Mouse (Mus musculus): ENCODE data around the gene Frrs1.
A peak's percentile ranks its signal among the peaks of the same experiment; 100 is the strongest.

Frrs1 gene

GRCm38 (mm10) chr3:116848099-116848498, 11.2 kb upstream of the Frrs1 start:
- no peak for DNase-seq (ENCODE audit: low spot score)

- no peak for DNase-seq (ENCODE audit: low spot score)
Measured at GRCm38 (mm10) chr3:116848936-116849335, 10.3 kb upstream of the Frrs1 start.

- no peak for DNase-seq (ENCODE audit: low spot score)
Measured at GRCm38 (mm10) chr3:116850376-116850775, 8.9 kb upstream of the Frrs1 start.

- no peak for DNase-seq (ENCODE audit: low spot score)
Measured at GRCm38 (mm10) chr3:116852421-116852820, 6.8 kb upstream of the Frrs1 start.

GRCm38 (mm10) chr3:116857611-116858010, 1.7 kb upstream of the Frrs1 start:
- DNase-seq (ENCODE audit: low spot score): no peak

GRCm38 (mm10) chr3:116859752-116860151, 488 bp downstream of the Frrs1 start:
- DNase-seq (ENCODE audit: low spot score): no peak

GRCm38 (mm10) chr3:116860333-116861222, 1.3 kb downstream of the Frrs1 start:
- DNase-seq (ENCODE audit: low spot score): no peak

- no peak for DNase-seq (ENCODE audit: low spot score)
Measured at GRCm38 (mm10) chr3:116861223-116861539, 1.9 kb downstream of the Frrs1 start.

GRCm38 (mm10) chr3:116861540-116862067, 2.3 kb downstream of the Frrs1 start:
- DNase-seq (ENCODE audit: low spot score): peak; percentile 55

GRCm38 (mm10) chr3:116862621-116863020, 3.4 kb downstream of the Frrs1 start:
- DNase-seq (ENCODE audit: low spot score): no peak

GRCm38 (mm10) chr3:116864421-116864820, 5.2 kb downstream of the Frrs1 start:
- no peak for DNase-seq (ENCODE audit: low spot score)

- DNase-seq (ENCODE audit: low spot score): no peak
Measured at GRCm38 (mm10) chr3:116865199-116865636, 6.0 kb downstream of the Frrs1 start.

GRCm38 (mm10) chr3:116870372-116870771, 11.1 kb downstream of the Frrs1 start:
- DNase-seq (ENCODE audit: low spot score): no peak

GRCm38 (mm10) chr3:116882221-116882960, 23.1 kb downstream of the Frrs1 start:
- DNase-seq (ENCODE audit: low spot score): no peak

- DNase-seq (ENCODE audit: low spot score): no peak
Measured at GRCm38 (mm10) chr3:116884941-116885340, 25.7 kb downstream of the Frrs1 start.

- DNase-seq (ENCODE audit: low spot score): no peak
Measured at GRCm38 (mm10) chr3:116889358-116889757, 30.1 kb downstream of the Frrs1 start.

- DNase-seq (ENCODE audit: low spot score): no peak
Measured at GRCm38 (mm10) chr3:116890576-116890975, 31.3 kb downstream of the Frrs1 start.

GRCm38 (mm10) chr3:116891436-116892205, 32.4 kb downstream of the Frrs1 start:
- no peak for DNase-seq (ENCODE audit: low spot score)

- no peak for DNase-seq (ENCODE audit: low spot score)
Measured at GRCm38 (mm10) chr3:116892206-116892563, 32.9 kb downstream of the Frrs1 start.

- no peak for DNase-seq (ENCODE audit: low spot score)
Measured at GRCm38 (mm10) chr3:116892872-116893271, 33.6 kb downstream of the Frrs1 start.

GRCm38 (mm10) chr3:116904158-116904557, 44.9 kb downstream of the Frrs1 start:
- no peak for DNase-seq (ENCODE audit: low spot score)

GRCm38 (mm10) chr3:116905898-116906297, 46.6 kb downstream of the Frrs1 start:
- DNase-seq (ENCODE audit: low spot score): no peak

All from ovary, adult 18-20 months (tissue).